Mouse (Mus musculus) skeletal muscle tissue, adult 2 months (tissue): ENCODE results near the gene Ccdc88b.
"Not testable (repeated sequence)": the region's sequence is repeated elsewhere in the genome, so short reads cannot be mapped to it uniquely, and the experiment has no call there.

Source experiments
- DNase-seq: peaks from one replicate; pipeline ENCODE4 v3.0.0-alpha.2; 2012; ENCODE audit warnings: low read depth, low spot score

Gene Ccdc88b

GRCm38 (mm10) chr19:6858031-6858430 lies at the start of gene Ccdc88b:
Ccdc88b (minus strand) TSS chr19:6858211.
- DNase-seq: no peak

GRCm38 (mm10) chr19:6907094-6907493 lies 49.1 kb upstream of the Ccdc88b start:
- DNase-seq: no peak

GRCm38 (mm10) chr19:6906199-6906598 lies 48.2 kb upstream of the Ccdc88b start:
- DNase-seq: no peak

- DNase-seq: no peak
Measured at GRCm38 (mm10) chr19:6905498-6906159, 47.6 kb upstream of the Ccdc88b start.

- no peak for DNase-seq
Measured at GRCm38 (mm10) chr19:6904846-6905245, 46.8 kb upstream of the Ccdc88b start.

GRCm38 (mm10) chr19:6903031-6903430 lies 45.0 kb upstream of the Ccdc88b start:
- no peak for DNase-seq

- DNase-seq: no peak
Measured at GRCm38 (mm10) chr19:6899641-6900040, 41.6 kb upstream of the Ccdc88b start.

- DNase-seq: not testable (repeated sequence)
Measured at GRCm38 (mm10) chr19:6895608-6896305, 37.7 kb upstream of the Ccdc88b start.

- DNase-seq: no peak
Measured at GRCm38 (mm10) chr19:6893731-6894451, 35.9 kb upstream of the Ccdc88b start.

- no peak for DNase-seq
Measured at GRCm38 (mm10) chr19:6892512-6892911, 34.5 kb upstream of the Ccdc88b start.

GRCm38 (mm10) chr19:6877965-6878364 lies 20.0 kb upstream of the Ccdc88b start:
- no peak for DNase-seq

- DNase-seq: no peak
Measured at GRCm38 (mm10) chr19:6876799-6877198, 18.8 kb upstream of the Ccdc88b start.

GRCm38 (mm10) chr19:6875834-6876233 lies 17.8 kb upstream of the Ccdc88b start:
- DNase-seq: no peak

- DNase-seq: no peak
Measured at GRCm38 (mm10) chr19:6874257-6874656, 16.2 kb upstream of the Ccdc88b start.

- DNase-seq: no peak
Measured at GRCm38 (mm10) chr19:6872701-6873100, 14.7 kb upstream of the Ccdc88b start.

GRCm38 (mm10) chr19:6871574-6872271 lies 13.7 kb upstream of the Ccdc88b start:
- DNase-seq: no peak

GRCm38 (mm10) chr19:6869355-6869754 lies 11.3 kb upstream of the Ccdc88b start:
- DNase-seq: peak; percentile 58

GRCm38 (mm10) chr19:6861451-6861850 lies 3.4 kb upstream of the Ccdc88b start:
- no peak for DNase-seq

GRCm38 (mm10) chr19:6860706-6861105 lies 2.7 kb upstream of the Ccdc88b start:
- no peak for DNase-seq

GRCm38 (mm10) chr19:6859971-6860370 lies 2.0 kb upstream of the Ccdc88b start:
- DNase-seq: no peak

GRCm38 (mm10) chr19:6859032-6859651 lies 1.1 kb upstream of the Ccdc88b start:
- DNase-seq: no peak
